Mouse (Mus musculus) intestine, embryonic 15.5 days (tissue): ENCODE data around the gene Sars2. TPM values are rescaled to one million over a fixed set of nuclear protein-coding genes. Genes with fewer than 3 reads are reported as not detected.

Experiments
- ATAC-seq: fragments of 200-750 bp; cut with Nextera tagmentation; 2 replicates; pipeline ENCODE4 v1.8.0; 2017; ENCODE audit warnings: moderate TSS enrichment, moderate library complexity
- H3K27ac ChIP-seq: fragments of 300-500 bp; sonication (generic); 2 replicates; pipeline ENCODE4 v1.5.1; 2015; ENCODE audit warnings: mild to moderate bottlenecking, inconsistent platforms
- H3K27me3 ChIP-seq: fragments of 300-500 bp; sonication (generic); replicated peaks from 2 replicates; pipeline ENCODE4 v1.6.1; 2015; ENCODE audit warnings: inconsistent platforms
- H3K36me3 ChIP-seq: fragments of 300-500 bp; sonication (generic); 2 replicates; pipeline ENCODE4 v1.6.1; 2015; ENCODE audit warnings: inconsistent platforms
- H3K4me1 ChIP-seq: fragments of 300-500 bp; sonication (generic); replicated peaks from 2 replicates; pipeline ENCODE4 v1.6.1; 2015; ENCODE audit warnings: inconsistent platforms
- H3K4me2 ChIP-seq: fragments of 300-500 bp; sonication (generic); replicated peaks from 2 replicates; pipeline ENCODE4 v1.6.1; 2015; ENCODE audit warnings: mild to moderate bottlenecking, inconsistent platforms
- H3K4me3 ChIP-seq: fragments of 300-500 bp; sonication (generic); replicated peaks from 2 replicates; pipeline ENCODE4 v1.5.1; 2015; ENCODE audit warnings: inconsistent platforms
- H3K9ac ChIP-seq: fragments of 300-500 bp; sonication (generic); 2 replicates; pipeline ENCODE4 v1.6.1; 2015; ENCODE audit warnings: inconsistent platforms
- H3K9me3 ChIP-seq: fragments of 300-500 bp; sonication (generic); 2 replicates; pipeline ENCODE4 v1.6.1; 2016; ENCODE audit warnings: inconsistent platforms
- WGBS: fragments of 180-500 bp; shearing (Covaris S2); methylation state at CpG from one replicate; pipeline ENCODE4 v1.1.7; 2015; 5-methylcytosine and 5-hydroxymethylcytosine counted together
- polyA plus RNA-seq: library from polyadenylated mRNA; unstranded; fragments of >200 nt; fragmentation: Nextera tagmentation; extraction: Ambion mirVana; gene quantifications from 2 replicates; pipeline ENCODE4 v1.2.1, GENCODE M21; 2015

Sars2 gene
- polyA plus RNA-seq, 1 experiment from 2014 or later = 22.6 TPM

GRCm38 (mm10) chr7:28733211-28733610 lies 8.6 kb upstream of the Sars2 start:
- Histone ChIP-seq H3K27ac (no peak overlapping the region), H3K4me3 (peak overlapping the region; percentile 44), H3K4me1 (0 out of 2 replicates have a peak, but pooled peaks cover 4% of the 10 kb centered on the region), H3K9ac (no peak overlapping the region), H3K27me3 (no peaks in the 10 kb centered on the region), H3K36me3 (peaks cover 4% of the 10 kb centered on the region), H3K4me2 (peak overlapping the region; percentile 77), H3K9me3 (no peaks in the 10 kb centered on the region; the same call in 1 of the 2 replicates)
- peak; percentile 61 for ATAC-seq
- WGBS = 19% methylated on average over 11 of the region's 11 CpGs

DNA sequence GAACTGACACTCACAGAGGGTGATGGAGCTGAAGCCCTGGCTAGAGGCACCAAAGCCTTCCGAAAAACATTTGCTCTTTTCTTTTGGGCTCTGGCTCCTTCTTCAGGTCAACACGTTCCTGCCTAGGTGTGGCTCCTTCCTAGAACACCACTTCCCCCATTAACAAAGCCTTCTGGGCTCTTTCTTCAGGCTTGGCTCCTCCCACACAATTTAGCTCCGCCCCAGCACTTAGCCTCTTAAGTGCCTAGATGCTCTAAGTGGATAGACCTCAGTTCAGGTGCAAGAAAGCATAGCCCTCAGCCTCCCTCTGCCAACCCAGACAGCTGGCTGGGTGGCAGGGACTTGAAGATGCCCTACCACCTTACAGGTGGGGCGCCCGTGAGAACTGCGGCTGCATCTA lies 6.1 kb upstream of the Sars2 start:
- 77% methylated on average over 6 of the region's 6 CpGs for WGBS
- Histone ChIP-seq H3K36me3 (peaks cover 4% of the 10 kb centered on the region), H3K4me3 (no peak overlapping the region), H3K27ac (no peak overlapping the region), H3K27me3 (no peaks in the 10 kb centered on the region), H3K9ac (no peak overlapping the region), H3K4me1 (0 out of 2 replicates have a peak, but pooled peaks cover 4% of the 10 kb centered on the region), H3K4me2 (no peak overlapping the region), H3K9me3 (no peaks in the 10 kb centered on the region; the same call in 1 of the 2 replicates)
- ATAC-seq = no peak

GRCm38 (mm10) chr7:28739829-28740228 lies 2.0 kb upstream of the Sars2 start:
- H3K4me3 ChIP-seq = no peak overlapping the region
- 94% methylated on average over 21 of the region's 21 CpGs for WGBS
- no peaks in the 10 kb centered on the region for H3K27me3 ChIP-seq
- no peak overlapping the region for H3K27ac ChIP-seq
- no peaks in the 10 kb centered on the region for H3K9me3 ChIP-seq
- H3K4me1 ChIP-seq = 0 out of 2 replicates have a peak, but pooled peaks cover 4% of the 10 kb centered on the region
- no peak for ATAC-seq
- H3K36me3 ChIP-seq = peaks cover 4% of the 10 kb centered on the region
- H3K9ac ChIP-seq = no peak overlapping the region
- no peak overlapping the region for H3K4me2 ChIP-seq

DNA sequence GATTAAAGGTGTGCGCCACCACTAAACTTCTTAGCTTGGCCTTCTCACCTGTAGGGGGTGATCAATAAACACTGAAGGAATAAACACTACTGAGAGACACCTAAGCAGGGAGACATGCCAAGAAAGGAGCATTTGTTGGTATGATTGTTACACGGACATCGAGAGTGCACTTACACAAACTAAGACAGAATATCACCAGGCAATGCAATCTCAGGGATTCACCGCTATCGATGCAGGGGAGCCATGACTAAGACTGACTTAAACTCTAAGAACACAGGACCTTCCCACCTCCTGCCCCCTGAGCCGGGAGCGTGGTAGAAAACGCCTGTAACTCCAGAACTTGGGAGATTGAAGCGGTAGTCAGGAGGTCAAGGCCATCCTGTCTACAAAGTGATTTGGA lies 843 bp upstream of the Sars2 start:
- no peaks in the 10 kb centered on the region for H3K27me3 ChIP-seq

GRCm38 (mm10) chr7:28741368-28741708 lies 454 bp upstream of the Sars2 start:
- ATAC-seq = peak; percentile 34

More for the DNA sequence above, 843 bp upstream of the Sars2 start:
- H3K4me3 ChIP-seq = peak overlapping the region; percentile 51
- H3K36me3 ChIP-seq = peaks cover 4% of the 10 kb centered on the region
- H3K4me2 ChIP-seq = peak overlapping the region; percentile 73
- 0 out of 2 replicates have a peak overlapping the region, but pooled peaks have one; percentile 23 for H3K27ac ChIP-seq
- no peaks in the 10 kb centered on the region for H3K9me3 ChIP-seq
- 27% methylated on average over 9 of the region's 9 CpGs for WGBS
- no peak for ATAC-seq
- peak overlapping the region; percentile 59 for H3K9ac ChIP-seq
- H3K4me1 ChIP-seq = 0 out of 2 replicates have a peak, but pooled peaks cover 4% of the 10 kb centered on the region

DNA sequence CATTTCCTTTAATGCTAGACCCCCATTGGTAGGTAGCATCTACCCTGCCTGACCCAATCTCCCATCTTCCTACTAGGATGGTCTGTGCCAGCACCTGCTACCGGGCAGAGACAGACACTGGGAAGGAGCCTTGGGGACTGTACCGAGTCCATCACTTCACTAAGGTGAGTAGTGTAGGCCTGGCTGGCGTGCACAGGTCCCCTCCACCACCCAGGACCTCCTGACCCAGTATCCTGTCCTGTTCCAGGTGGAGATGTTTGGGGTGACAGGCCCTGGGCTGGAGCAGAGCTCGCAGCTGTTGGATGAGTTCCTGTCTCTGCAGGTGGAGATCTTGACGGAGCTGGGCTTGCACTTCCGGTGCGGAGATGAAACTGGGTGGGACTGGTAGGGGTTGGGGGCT lies 8.1 kb downstream of the Sars2 start:
- ATAC-seq = no peak
- 0 out of 2 replicates have a peak, but pooled peaks cover 8% of the 10 kb centered on the region for H3K36me3 ChIP-seq
- no peaks in the 10 kb centered on the region for H3K9me3 ChIP-seq
- H3K9ac ChIP-seq = no peak overlapping the region
- H3K27me3 ChIP-seq = no peaks in the 10 kb centered on the region
- no peak overlapping the region for H3K4me2 ChIP-seq
- no peaks in the 10 kb centered on the region for H3K4me1 ChIP-seq
- H3K4me3 ChIP-seq = no peak overlapping the region
- no peak overlapping the region for H3K27ac ChIP-seq
- WGBS = 95% methylated on average over 7 of the region's 7 CpGs

More at GRCm38 (mm10) chr7:28741368-28741708, 454 bp upstream of the Sars2 start:
- Histone ChIP-seq H3K27me3 (no peaks in the 10 kb centered on the region), H3K9ac (peak overlapping the region; percentile 59), H3K27ac (peak overlapping the region; percentile 52), H3K4me2 (peak overlapping the region; percentile 73), H3K9me3 (no peaks in the 10 kb centered on the region), H3K36me3 (peaks cover 4% of the 10 kb centered on the region), H3K4me1 (0 out of 2 replicates have a peak, but pooled peaks cover 4% of the 10 kb centered on the region), H3K4me3 (peak overlapping the region; percentile 51)
- WGBS = under 1% methylated on average over 13 of the region's 13 CpGs

- Histone ChIP-seq H3K4me1 (peaks cover 5% of the 10 kb centered on the region; the same call in 1 of the 2 replicates), H3K9me3 (no peaks in the 10 kb centered on the region), H3K36me3 (peaks cover 17% of the 10 kb centered on the region), H3K9ac (no peak within 1 kb of the TSS), H3K4me2 (peak within 1 kb of the TSS; percentile 17; the same call in 1 of the 2 replicates), H3K27ac (no peak within 1 kb of the TSS), H3K4me3 (no peak within 1 kb of the TSS), H3K27me3 (peaks cover 8% of the 10 kb centered on the region)
- ATAC-seq = 0 out of 2 replicates have a peak, but pooled peaks have one; percentile 19
- WGBS = 2% methylated on average over 17 of the region's 17 CpGs
These were observed 14.3 kb downstream of the Sars2 start, which contains the start of gene Ccer2 for GRCm38 (mm10) chr7:28756079-28756478. TSS of gene Ccer2 (plus strand) at chr7:28756174.

DNA sequence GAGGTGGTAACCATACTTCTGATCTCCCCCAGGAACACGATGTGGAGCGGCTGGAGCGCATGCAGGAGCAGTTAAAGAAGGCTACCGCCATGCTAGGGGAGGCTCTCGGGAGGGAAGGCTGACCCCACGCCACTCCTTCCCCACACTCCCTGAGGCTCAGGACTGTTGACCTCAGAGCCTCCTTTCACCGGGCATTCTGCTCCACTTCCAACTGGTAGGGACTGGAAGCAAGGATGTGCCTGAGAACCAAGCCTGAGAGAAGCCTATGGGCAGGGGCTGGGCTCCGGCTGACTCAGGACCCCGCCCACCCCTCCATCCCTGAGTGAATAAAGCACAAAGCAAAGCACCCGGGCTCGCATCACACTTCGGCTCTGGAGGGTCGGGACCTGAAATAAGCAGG lies 16.8 kb downstream of the Sars2 start:
- Histone ChIP-seq H3K4me1 (peaks cover 5% of the 10 kb centered on the region; the same call in 1 of the 2 replicates), H3K9ac (no peak overlapping the region), H3K27me3 (peaks cover 8% of the 10 kb centered on the region), H3K36me3 (peaks cover 18% of the 10 kb centered on the region), H3K9me3 (no peaks in the 10 kb centered on the region), H3K4me2 (no peak overlapping the region), H3K4me3 (no peak overlapping the region), H3K27ac (no peak overlapping the region)
- WGBS = 83% methylated on average over 13 of the region's 13 CpGs
- ATAC-seq = no peak

- Histone ChIP-seq H3K4me3 (no peak overlapping the region), H3K9ac (no peak overlapping the region), H3K27me3 (no peaks in the 10 kb centered on the region), H3K9me3 (no peaks in the 10 kb centered on the region), H3K36me3 (peaks cover 16% of the 10 kb centered on the region), H3K27ac (no peak overlapping the region), H3K4me2 (no peak overlapping the region), H3K4me1 (peaks cover 7% of the 10 kb centered on the region)
- WGBS = 87% methylated on average over 9 of the region's 9 CpGs
- no peak for ATAC-seq
These were observed 20.1 kb downstream of the Sars2 start for GRCm38 (mm10) chr7:28761907-28762306.

GRCm38 (mm10) chr7:28765211-28765610 lies 23.4 kb downstream of the Sars2 start:
- WGBS = 80% methylated on average over 6 of the region's 6 CpGs
- no peak overlapping the region for H3K27ac ChIP-seq
- no peaks in the 10 kb centered on the region for H3K27me3 ChIP-seq
- peak overlapping the region; percentile 75 for H3K4me2 ChIP-seq
- no peak overlapping the region for H3K9ac ChIP-seq
- peaks cover 17% of the 10 kb centered on the region for H3K4me1 ChIP-seq
- H3K9me3 ChIP-seq = no peaks in the 10 kb centered on the region
- ATAC-seq = no peak
- peak overlapping the region; percentile 78; the same call in 1 of the 2 replicates for H3K4me3 ChIP-seq
- H3K36me3 ChIP-seq = peaks cover 10% of the 10 kb centered on the region

DNA sequence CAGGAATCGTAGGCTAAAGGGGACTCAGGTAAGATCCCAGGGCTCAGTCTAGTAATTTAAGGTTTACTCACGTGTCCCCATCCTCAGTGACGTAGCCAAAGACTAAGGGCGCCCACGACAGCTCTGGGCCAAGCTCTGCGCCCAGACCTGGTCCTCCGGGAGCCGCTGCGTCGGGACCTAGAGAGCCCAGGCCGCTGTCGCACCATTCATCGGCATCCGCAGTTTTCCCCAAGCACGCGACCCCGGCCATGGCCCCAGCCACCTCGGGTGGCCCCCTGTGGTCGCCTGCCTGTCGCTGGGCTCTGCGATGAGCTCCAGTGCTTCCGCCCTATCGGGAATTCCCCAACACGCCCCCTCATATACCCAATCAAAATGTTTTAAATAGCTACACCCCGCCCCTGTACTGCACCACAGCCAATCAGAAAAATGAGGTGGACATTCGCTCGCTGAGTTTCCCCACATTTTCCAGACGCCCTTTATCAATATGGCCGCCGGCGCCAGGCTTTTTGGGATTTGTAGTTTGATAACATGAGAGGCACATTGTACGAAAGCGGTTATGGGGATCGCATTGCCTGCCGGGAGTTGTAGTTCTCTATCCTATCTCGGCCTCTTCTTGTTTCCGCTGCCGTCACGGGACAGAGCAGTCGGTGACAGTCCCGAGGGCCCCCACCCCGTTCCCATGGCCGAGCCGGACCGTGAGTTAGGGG lies 24.5 kb downstream of the Sars2 start, which contains the start of gene Sirt2:
Gene Sirt2, plus strand, starts transcription at position 563 of the 707 bp plus-strand sequence.
- Histone ChIP-seq H3K4me3 (peak within 1 kb of the TSS; percentile 78), H3K4me2 (peak within 1 kb of the TSS; percentile 75)
- under 1% methylated on average over 45 of the region's 45 CpGs for WGBS

DNA sequence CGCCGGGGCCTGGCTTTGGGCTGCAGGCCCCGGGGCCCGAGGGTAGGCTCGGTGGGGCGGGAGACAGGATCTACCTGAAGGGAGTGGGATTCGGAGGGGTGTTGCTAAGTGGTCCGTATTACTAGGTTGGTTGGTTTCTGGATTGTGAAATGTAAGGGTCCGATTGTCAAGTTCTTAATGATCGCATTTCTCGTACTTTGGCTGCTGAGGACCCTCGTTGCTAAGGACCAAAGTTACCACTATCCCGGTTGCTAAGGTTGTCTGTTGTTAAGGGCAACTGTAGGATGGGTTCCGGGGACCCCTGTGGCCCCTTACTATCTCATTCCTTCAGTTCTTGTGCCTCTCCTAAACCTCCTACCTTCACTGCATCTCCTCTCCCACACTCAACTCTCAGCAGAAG lies 25.1 kb downstream of the Sars2 start:
- ATAC-seq = peak; percentile 7; the same call in 1 of the 2 replicates
- 0 out of 2 replicates have a peak, but pooled peaks cover 2% of the 10 kb centered on the region for H3K36me3 ChIP-seq

More for the DNA sequence above, 24.5 kb downstream of the Sars2 start, which contains the start of gene Sirt2:
- peak; percentile 99 for ATAC-seq
- Histone ChIP-seq H3K4me1 (peaks cover 17% of the 10 kb centered on the region), H3K9ac (peak within 1 kb of the TSS; percentile 73), H3K27me3 (no peaks in the 10 kb centered on the region), H3K9me3 (no peaks in the 10 kb centered on the region), H3K36me3 (peaks cover 5% of the 10 kb centered on the region; the same call in 1 of the 2 replicates), H3K27ac (no peak within 1 kb of the TSS)

More for the DNA sequence above, 25.1 kb downstream of the Sars2 start:
- H3K27ac ChIP-seq = no peak overlapping the region
- H3K9ac ChIP-seq = peak overlapping the region; percentile 64
- peak overlapping the region; percentile 66 for H3K4me3 ChIP-seq
- WGBS = 4% methylated on average over 14 of the region's 14 CpGs
- H3K27me3 ChIP-seq = no peaks in the 10 kb centered on the region
- H3K4me2 ChIP-seq = peak overlapping the region; percentile 62
- H3K9me3 ChIP-seq = no peaks in the 10 kb centered on the region
- H3K4me1 ChIP-seq = peaks cover 17% of the 10 kb centered on the region
